Mouse (Mus musculus): ENCODE data around the gene Adamts7.

Adamts7 gene

DNA sequence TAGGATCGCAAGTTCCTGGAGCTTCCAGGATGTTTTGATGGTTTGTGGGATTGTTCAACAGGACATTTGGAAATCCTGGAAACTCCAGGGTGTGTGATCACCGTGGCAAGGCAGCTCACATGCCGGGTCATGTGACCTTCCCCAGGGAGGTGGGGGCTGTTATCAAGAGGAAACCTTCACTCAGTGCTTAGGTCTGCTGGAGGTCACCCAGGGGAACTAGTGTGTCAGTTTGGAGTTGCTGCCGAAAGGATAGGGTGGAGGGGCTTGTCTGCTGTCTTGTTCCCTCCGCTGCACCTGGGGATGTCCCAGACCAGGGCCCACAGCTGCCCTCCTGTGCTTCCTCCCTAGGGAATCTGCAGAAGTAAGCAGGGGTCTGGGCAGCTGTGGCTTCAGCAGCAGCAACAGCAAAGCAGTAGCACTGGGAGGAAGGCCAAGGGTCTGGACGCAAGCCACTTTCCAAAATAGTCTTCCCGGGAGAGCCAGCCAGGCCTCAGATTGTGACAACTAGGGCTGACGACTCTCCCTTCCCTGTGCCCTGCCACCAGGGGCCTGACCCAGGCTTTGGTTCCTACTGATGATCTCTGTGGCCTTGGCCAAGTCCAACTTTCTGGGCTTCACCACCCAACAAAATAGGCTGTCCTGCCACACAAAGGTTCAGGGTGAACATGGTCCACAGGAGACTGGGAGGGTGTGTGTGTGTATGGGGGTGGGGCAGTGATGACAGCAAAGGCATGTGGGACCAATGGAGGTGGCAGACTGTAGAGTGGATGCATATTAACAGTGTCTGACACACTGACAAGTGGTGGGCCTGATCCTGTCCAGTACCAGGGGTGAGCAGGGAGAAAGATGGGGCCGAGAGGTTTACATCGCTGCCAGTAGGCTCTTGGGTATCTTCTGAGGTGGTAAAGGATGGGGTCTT, 35.9 kb downstream of the Adamts7 start:
- DNase-seq, result peak; percentile 77

DNA sequence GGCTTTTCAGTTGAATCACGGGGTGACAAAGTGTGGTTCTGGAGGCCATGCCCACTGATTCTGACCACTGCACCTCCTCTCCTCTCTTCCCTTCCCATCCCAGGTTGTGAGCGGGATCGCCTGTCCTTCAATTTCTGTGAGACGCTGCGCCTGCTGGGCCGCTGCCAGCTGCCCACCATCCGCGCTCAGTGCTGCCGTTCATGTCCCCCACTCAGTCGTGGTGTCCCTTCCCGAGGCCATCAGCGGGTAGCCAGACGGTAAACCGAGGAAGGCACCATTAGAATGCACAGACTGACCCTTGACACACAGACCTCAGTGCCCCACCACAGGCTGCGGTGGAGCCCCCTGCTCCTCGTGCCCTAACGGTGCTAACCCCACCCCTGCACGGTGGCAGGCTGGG, 36.7 kb downstream of the Adamts7 start:
- DNase-seq, result no peak

DNA sequence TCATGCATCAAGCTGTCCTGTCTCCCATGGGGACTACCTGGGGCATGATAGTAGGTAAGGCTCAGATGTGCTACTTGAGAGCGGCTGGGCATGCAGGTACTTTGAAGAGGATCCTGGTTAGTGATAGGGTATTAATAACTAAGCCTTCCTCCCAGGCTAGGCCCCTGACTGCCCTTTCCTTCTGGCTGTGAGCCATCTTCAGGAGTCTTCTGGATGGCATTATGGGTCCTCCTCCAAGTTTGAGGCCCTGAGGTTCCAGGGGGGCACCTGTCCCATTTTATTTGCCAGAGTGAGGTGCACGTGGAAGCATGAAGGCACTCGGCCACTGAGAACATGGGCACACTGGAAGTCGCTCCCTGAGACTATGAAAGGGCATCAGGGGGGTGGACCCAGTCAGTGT, 37.6 kb downstream of the Adamts7 start:
- DNase-seq, result no peak

DNA sequence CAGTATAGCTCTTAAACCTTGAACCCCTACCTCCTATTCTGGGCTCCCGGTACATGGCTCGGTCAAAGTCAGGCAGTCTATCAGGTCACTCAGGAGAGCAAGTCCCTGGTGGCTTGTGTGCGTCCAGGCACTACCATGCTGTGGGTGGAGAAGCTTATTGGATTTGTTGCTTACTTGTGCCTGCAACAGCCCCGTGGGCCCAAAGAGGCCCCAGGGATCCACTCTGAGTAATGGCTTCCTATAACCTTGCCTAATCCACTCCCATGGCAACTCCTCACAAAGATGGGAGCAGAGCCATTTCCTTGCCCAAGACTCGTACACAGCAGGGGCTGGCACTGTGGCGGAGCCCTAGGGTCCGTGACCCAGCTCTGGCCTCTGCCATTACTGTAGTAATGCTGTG, 38.2 kb downstream of the Adamts7 start:
- peak; percentile 20 for DNase-seq

DNA sequence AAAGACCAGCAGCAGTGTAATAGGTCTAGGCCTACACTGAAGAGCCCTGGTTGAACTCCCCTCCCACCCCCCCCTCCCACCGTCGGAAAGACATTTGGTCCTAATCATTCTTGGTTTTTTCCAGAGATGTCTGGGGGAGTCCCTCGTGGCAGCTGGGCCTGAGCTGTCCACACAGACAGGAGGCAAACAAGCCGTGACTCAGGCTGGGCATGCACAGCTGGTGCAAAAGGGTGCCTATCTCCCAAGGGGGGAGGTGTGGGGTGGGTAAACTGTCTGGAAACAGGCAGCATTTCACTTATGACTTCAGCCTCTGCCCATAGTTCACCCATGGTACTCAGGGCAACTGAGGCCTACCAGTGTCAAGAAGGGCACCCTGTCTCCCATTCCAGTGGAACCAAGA, 38.7 kb downstream of the Adamts7 start:
- DNase-seq, result peak; percentile 14

DNA sequence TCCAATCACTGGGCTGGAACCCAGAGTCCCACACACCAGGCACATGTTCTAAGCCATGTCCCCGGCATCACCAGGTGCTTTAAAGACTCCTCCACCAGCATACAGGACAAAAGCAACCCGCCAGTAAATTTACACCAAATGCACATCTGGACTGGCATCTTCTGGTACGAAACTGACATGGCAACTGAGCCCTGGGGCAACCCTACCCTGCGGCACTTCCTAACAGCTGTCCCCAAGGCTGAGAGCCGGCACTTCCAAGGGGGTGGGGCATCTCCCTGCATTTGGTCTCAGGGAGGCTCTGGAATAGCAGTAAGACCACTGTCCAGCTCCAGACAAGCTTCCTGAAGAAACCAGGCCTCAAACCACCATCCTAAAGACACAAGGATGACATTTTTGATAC, 40.4 kb downstream of the Adamts7 start:
- no peak for DNase-seq

DNA sequence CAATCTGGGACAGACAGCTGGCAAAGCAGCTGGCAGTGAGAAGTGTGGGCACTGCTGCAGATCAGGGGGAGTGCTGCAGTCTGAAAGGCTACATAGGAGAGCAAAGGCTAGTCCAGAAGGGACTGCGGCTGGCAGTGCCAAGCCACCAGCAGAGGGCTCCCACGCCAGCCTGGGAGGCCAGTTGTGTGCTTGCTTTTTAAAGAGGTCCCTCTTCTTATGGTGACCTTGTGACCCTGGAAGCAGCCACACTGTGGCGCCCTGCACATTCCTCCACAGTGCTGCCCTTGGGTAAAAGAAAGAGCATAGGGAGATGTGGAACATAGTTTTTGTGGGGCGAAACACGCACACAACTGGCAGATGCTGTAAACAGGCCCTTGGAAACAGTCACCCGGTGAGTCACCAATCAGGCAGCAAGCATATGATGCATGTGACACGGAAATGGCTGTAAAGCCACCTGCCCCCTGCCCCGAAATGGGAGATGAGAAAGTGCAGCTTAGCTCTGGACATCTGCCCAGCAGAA, 41.6 kb downstream of the Adamts7 start:
- DNase-seq, result no peak

DNA sequence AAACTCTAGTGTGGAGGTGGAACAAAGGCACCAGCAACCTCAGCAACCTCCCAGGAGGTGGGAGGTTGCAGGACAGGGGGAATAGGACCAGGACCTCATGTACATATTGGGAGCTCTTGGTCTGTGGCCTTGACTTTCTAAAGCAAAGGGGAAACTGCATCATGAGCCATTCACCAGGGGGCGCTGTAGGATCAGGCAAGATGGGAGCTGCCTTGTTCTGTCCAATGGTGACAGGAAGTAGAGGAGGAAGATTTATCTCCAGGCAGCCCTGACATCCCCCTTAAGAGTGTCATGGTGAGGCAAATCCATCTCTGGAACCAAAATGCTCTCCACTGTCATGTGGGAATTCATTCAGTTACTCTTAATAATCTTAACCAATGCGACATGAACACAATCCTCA, 43.6 kb downstream of the Adamts7 start:
- peak; percentile 80 for DNase-seq

DNA sequence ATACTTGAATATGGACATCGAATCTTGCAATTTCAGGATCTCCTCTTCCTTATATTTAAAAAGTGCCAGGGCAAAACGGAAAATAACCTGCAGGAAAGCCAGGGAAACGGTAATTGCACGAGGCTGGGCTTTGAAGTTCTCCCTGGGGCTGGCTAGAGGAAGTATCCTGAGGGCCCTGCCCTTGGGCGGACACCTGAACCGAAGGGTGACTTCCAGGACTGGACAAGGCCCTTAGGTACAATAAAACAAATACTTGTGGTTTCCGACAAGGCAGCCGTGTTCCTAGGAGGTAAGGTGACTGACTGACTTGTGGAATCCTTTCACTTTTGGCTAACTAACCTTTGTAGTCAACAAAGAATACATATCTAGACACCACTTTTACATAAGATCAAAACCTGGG, 44.9 kb downstream of the Adamts7 start:
- DNase-seq, result no peak

DNA sequence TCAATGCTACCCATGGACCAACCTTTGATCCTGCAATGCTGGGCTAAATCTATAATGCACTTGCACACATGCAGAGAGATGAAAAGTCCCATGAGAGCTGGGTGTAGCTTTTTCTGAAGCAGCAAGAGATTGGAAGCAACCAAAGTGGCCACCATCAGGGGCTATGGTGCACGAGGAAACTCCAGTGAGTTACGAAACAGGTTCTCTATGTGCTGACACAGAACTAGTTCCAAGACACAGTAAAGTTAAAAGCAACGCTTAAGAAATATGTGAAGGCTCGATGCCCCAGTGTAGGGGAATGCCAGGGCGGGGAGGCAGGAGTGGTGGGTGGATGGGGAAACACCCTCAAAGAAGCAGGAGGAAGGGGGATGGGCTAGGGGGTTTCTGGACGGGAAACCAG, 45.8 kb downstream of the Adamts7 start:
- DNase-seq, result no peak

DNA sequence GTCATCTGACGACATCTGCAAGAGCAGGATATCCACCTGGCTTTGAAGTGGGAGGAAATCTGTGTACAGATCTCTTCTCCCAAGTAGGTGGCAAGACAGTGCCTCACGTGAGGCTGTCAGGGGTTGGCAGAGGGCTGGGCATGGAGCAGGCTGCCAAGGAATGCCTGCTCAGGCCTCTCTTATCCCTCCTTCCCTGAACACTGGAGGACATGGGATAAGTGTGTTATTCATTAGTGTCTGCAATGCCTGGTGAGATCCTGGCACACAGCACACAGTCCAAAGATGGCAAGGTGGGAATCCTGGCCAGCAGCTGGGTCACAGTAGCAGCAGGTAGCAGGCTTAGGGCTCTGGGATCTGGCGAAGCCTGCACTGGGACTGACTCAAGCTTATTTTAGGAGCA, 50.3 kb downstream of the Adamts7 start:
- DNase-seq, result no peak

DNA sequence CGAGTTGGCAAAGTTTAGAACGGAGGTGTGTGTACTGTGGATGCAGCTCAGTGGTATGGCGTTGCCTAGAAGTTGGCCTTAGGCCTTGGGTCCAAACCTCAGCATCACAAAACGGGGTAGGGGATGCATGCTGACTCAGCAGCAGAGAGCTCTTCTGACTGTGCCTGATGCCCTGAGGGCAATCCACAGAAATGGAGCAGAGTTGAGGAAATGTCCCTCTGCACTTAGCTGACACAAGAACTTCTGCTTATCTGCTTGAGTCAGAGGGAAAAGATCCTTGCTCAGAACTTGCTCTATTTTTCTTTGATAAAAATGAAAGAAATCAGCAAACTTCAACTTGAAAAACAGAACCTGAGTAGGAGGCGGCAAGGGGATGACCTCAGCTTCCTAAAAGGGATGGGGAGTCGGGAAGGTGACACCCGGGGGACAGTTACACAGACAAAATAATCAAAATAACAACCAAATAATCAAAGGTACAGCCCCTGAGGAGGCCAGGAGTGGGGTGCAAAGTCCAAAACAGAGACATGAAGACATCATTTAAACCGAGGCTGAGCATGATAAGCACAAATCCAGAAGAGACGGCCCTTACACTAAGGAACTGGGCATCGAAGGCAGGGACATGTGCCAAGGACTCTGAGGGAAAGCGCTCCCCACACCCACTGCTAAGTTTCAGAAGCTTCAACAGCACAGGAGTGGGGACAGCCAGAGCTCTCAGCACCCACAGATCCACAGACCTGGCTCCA, 53.6 kb downstream of the Adamts7 start:
- no peak for DNase-seq

DNA sequence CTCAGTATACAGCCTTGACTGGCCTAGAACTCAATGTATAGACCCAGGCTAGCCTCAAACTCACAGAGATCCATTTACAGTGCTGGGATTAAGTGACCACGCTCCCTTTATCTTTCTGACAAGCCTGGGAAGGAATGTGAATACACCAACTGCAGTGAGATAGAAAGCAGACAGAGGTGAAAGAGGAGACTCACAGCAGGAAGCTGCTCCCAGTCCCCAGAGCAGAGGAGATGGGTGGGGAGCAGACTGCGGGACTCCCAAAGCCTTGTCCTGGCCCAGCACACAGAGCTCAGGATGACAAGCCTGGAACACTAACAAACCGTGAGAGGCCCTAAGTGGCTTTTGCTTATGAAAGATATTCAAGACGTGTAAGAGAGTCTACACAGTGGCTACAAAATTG, 54.6 kb downstream of the Adamts7 start:
- no peak for DNase-seq

DNA sequence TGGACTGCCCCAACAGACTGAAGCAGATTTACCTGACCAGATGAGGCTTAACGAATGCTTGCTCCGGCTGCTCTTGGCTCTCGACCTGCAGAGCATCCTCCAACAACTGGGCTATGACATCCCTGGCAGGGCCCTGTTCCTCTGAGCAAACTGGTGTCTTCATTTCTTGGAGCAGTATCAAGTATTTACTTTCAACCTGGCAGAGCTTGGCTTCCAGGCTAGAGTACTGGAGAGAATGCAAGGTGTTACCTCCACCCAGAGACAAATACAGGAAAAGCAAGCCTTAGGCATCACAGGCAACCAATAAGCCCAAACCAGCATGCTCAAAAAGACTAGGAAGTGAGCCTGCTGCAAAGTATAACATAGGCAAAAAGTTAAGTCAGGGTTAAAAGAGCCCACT, 59.4 kb downstream of the Adamts7 start:
- no peak for DNase-seq

DNA sequence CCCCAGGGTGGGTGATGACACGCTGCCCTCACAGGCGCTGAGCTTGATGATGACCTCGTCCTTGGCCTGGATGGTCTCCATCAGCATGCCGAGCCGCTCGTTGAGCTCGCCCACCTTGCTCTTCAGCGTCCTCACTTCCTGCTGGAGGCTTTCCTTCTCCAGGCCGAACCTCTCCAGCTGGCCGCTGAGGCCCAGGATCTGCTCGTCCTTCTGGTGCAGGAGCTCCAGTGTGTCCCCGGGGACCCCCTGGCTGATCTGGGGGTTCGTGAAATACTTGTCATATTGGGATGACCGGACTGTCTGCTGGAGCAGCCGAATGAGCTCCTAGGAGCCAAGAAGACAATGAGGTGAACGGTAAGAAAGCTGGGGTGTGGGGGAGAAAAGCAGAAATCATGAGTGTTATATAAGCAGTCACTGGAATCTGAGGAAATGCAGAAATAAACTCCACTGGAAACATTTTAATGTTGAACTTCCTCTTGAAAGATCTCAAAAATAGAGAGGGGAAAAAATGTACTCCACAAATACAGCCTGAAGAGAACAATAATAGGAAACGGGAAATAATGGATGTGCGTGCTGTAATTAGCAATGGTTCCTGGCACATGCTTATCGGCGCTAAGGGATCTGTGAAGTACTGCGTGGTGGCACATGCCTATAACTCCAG, 63.3 kb downstream of the Adamts7 start:
- DNase-seq, result peak; percentile 49

DNA sequence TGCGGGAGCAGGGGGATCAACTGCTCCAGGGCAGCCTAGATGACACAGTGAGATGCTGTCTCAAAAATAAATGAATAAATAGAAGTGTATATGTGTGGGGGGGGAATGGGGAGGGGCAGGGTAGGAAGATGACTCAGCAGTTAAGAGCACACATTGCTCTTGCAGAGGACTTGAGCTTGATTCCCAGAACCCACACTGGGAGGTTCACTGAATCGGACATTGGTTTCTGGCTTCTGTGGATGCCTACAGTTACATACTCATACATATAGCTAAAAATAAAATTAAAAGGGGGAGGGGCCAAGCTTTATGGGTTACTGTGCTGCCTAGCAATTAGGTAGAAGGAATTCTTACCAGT, 63.9 kb downstream of the Adamts7 start:
- no peak for DNase-seq

DNA sequence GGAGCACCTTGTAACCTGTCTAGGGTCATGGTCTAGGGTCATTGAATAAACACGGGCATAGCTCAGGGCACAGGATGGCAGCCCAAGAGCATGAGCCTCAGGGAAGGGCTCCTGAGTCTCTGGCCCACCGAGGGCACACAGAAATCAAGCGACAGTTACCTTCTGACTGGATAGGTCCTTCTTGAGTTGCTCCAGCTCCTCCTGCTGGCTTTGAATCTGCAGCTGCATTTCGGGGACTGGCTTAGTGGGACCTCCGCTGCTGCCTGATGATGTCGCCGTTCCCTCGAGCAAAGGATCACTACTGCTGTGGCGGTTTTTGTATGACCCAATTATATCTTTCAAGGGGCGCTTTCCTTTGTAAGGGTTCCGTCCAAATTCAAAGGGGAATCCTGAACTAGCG, 64.3 kb downstream of the Adamts7 start:
- peak; percentile 48 for DNase-seq

DNA sequence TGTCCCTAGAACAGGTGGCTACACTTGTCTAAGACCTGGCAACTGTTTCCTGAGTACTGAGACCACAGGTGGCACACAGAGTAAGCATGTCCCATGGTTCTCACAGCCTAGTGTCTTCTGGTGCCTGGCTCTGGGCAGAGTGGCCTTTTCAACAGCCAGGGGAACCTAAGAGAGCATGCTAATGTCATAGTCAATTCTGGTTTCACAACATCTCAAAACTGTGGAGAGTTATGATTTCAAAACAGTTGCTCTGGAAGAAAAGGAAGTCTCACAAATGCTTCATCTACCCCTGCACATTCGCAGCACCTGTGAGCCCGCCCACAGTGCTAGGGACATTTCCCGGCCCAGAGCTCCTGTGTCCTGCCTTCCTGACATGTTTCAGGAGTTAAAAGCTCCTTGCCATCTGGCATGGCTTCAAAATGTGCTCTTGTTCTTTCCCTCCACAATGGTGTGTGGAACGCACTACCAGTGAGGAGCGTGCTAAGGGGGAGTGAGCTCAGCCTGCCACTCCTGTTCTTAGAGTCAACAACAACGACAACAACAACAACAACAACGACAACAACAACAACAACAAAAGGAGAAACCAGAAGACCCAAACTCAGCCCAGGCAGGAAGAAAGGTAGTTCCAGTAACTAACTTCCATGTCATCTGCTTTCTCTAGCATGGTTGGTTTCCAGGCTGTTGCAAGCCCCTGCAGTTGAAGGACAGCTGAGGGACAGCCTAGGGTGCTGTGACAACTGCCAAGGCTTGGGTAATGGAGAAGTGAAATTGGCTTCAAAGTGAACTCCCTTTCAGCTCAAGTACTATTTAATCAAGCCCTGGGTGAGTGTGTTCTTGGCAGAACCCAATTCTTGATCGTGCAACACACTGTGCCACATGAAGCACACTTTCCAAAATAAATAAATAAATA, 70.2 kb downstream of the Adamts7 start:
- no peak for DNase-seq

DNA sequence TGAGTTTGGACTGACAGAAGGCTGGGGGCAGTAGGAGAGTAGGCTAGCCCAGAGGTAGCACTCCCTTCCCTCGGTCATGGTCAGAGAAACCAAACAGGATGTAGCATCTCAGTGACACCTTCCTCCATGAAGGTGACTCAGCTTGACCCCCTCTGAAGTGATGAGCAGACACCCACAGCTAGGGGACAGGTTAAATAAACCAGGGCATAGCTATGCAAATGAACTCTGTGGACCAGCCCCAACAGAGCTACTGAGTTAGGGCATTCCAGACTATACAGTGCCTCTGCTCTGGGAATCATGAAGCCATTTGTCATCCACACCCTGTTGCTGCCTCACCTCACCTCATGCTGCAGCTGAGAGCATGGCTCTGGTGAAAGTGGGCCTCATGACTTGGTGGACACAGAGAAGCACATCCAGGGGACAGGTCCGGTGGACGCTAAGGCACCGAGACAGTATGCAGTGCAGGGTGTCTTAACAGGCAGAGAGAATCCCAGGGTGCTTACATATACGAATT, 71.1 kb downstream of the Adamts7 start:
- no peak for DNase-seq

DNA sequence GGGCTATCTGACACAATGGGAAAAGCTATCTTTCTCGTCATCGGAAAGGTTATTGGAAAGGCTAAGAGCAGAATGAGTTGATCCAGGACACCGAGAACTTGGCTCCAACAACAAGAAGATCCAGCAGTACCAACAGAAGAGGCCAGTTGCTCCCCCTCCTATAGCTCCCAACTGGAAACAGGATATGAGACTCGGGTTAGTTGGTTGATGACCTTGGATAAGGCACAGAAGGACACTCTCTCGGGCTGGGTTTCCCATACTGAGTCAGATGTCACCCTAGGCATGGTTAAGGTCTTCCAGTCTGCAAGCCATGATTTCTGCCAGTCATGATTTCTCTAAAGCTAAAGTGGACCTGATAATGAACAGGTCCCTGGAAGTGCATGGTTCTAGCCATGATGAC, 71.9 kb downstream of the Adamts7 start:
- DNase-seq, result no peak

DNA sequence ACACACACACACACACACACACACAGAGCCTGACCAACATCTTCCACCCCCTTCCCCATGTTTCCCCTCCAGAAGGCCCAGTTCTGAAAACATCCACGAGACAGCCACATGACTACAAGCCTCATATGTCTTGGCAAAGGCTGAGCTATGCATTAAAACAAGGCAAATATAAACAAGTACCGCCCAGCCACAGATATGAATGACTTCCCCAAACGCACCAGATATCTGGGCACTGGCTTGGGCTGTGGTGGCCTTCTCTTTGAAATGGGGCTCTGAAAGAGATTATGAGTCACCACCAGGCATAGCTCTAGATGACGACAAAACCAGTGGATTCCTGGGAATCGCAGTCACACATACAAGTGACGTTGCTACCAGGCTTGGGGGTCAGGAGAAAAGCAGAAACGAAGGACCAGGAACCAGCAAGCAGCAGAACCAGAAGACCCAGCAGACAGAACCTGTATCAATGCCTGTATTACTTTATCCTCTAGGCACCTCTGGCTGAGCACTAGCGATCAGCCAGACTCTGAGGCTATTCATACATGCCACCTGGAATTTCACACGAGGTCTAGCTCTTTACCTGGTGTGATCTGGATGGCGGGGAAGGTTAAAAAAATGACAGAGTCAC, 72.5 kb downstream of the Adamts7 start:
- DNase-seq, result no peak

DNA sequence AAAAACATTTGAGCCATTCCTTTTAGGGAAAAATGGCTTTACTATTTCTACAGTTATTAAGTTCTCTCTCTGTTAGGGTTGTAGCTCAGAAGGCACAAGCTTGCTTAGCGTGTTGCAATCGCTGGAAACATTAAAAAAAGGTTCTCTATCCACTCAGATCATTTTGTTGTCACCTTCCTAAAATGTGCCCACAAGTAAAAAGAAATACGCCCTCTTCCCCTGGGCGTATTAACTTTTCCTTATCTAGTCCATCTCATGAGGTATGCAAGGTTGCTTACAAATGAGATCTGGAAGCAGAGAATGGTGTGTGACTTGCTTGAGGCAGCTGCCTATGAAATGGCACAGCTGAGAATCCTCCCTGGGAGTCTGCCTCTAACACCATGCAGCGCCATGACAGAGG, 73.9 kb downstream of the Adamts7 start:
- DNase-seq, result no peak

Measured in kidney, postnatal 14 days (tissue).